Mouse (Mus musculus) cortical plate, adult 2 months (tissue): ENCODE measurements around the gene Arhgap40.

ENCODE experiments used
- CTCF ChIP-seq: fragments of 200-500 bp; IDR thresholded peaks from 2 replicates; pipeline ENCODE4 v1.5.1; 2011; ENCODE audit warnings: mild to moderate bottlenecking, control low read depth, low read length; ENCODE audit not compliant: insufficient read depth; ENCODE audit errors: extremely low read depth
- POLR2A ChIP-seq: fragments of 200-500 bp; IDR thresholded peaks from 2 replicates; pipeline ENCODE4 v1.6.1; 2011; ENCODE audit warnings: mild to moderate bottlenecking, low read length, control low read depth; ENCODE audit not compliant: insufficient read depth; ENCODE audit errors: extremely low read depth

- TF ChIP-seq CTCF (no peak), POLR2A (no peak)
These were observed 49.0 kb downstream of the Arhgap40 start for GRCm38 (mm10) chr2:158561371-158562144.
